Mouse (Mus musculus) E14TG2a.4 (cell line): ENCODE data around the gene Ppp1r16b.

Experiments used
- H3K27me3 ChIP-seq: 2 replicates; pipeline ENCODE4 v1.6.1; 2014; ENCODE audit warnings: low read length, control low read depth; ENCODE audit not compliant: insufficient read depth
- H3K36me3 ChIP-seq: 2 replicates; pipeline ENCODE4 v1.6.1; 2014; ENCODE audit warnings: low read length, control low read depth; ENCODE audit not compliant: insufficient read depth
- H3K4me1 ChIP-seq: replicated peaks from 2 replicates; pipeline ENCODE4 v1.6.1; 2014; ENCODE audit warnings: low read depth, low read length, control low read depth
- H3K4me3 ChIP-seq: replicated peaks from 2 replicates; pipeline ENCODE4 v1.5.1; 2014; ENCODE audit warnings: mild to moderate bottlenecking, low read length
- H3K9me3 ChIP-seq: 2 replicates; pipeline ENCODE4 v1.6.1; 2014; ENCODE audit warnings: low read length, control low read depth
- CTCF ChIP-seq: conservative IDR thresholded peaks from 2 replicates; pipeline ENCODE4 v1.5.1; 2014; ENCODE audit warnings: low read length
- NANOG ChIP-seq: IDR thresholded peaks from 2 replicates; pipeline ENCODE4 v1.6.1; 2014; ENCODE audit warnings: borderline replicate concordance, low read length, mixed read lengths
- POU5F1 ChIP-seq: IDR thresholded peaks from 2 replicates; pipeline ENCODE4 v1.6.1; 2014; ENCODE audit warnings: low read length, borderline replicate concordance

Gene Ppp1r16b

GRCm38 (mm10) chr2:158681714-158682113 is 16.5 kb downstream of the Ppp1r16b start:
- H3K27me3 ChIP-seq: peaks cover 7% of the 10 kb centered on the region
- no peaks in the 10 kb centered on the region for H3K9me3 ChIP-seq
- TF ChIP-seq POU5F1 (no peak), CTCF (no peak), NANOG (no peak)
- no peaks in the 10 kb centered on the region for H3K36me3 ChIP-seq
- no peak overlapping the region for H3K4me3 ChIP-seq
- H3K4me1 ChIP-seq: peaks cover 15% of the 10 kb centered on the region

GRCm38 (mm10) chr2:158682344-158683037 is 17.3 kb downstream of the Ppp1r16b start:
- no peaks in the 10 kb centered on the region for H3K9me3 ChIP-seq
- TF ChIP-seq CTCF (no peak), NANOG (no peak), POU5F1 (no peak)
- H3K4me1 ChIP-seq: peaks cover 15% of the 10 kb centered on the region
- H3K36me3 ChIP-seq: no peaks in the 10 kb centered on the region
- H3K27me3 ChIP-seq: peaks cover 15% of the 10 kb centered on the region
- no peak overlapping the region for H3K4me3 ChIP-seq

GRCm38 (mm10) chr2:158683038-158683413 is 17.8 kb downstream of the Ppp1r16b start:
- H3K4me1 ChIP-seq: peaks cover 15% of the 10 kb centered on the region
- H3K9me3 ChIP-seq: no peaks in the 10 kb centered on the region
- no peaks in the 10 kb centered on the region for H3K36me3 ChIP-seq
- H3K4me3 ChIP-seq: no peak overlapping the region
- TF ChIP-seq CTCF (no peak), POU5F1 (no peak), NANOG (no peak)
- peaks cover 20% of the 10 kb centered on the region for H3K27me3 ChIP-seq

- Histone ChIP-seq H3K4me3 (no peak overlapping the region), H3K36me3 (no peaks in the 10 kb centered on the region), H3K9me3 (no peaks in the 10 kb centered on the region), H3K4me1 (peaks cover 15% of the 10 kb centered on the region), H3K27me3 (peaks cover 24% of the 10 kb centered on the region)
- TF ChIP-seq POU5F1 (no peak), NANOG (no peak), CTCF (no peak)
Observed at GRCm38 (mm10) chr2:158684247-158684843, 19.1 kb downstream of the Ppp1r16b start.

GRCm38 (mm10) chr2:158684910-158685309 is 19.7 kb downstream of the Ppp1r16b start:
- no peak for TF ChIP-seq POU5F1
- no peak for TF ChIP-seq NANOG
- Histone ChIP-seq H3K36me3 (no peaks in the 10 kb centered on the region), H3K9me3 (no peaks in the 10 kb centered on the region), H3K27me3 (peaks cover 24% of the 10 kb centered on the region), H3K4me3 (no peak overlapping the region), H3K4me1 (peaks cover 15% of the 10 kb centered on the region)

- Histone ChIP-seq H3K27me3 (peaks cover 28% of the 10 kb centered on the region), H3K4me3 (no peak overlapping the region), H3K4me1 (peaks cover 15% of the 10 kb centered on the region), H3K36me3 (no peaks in the 10 kb centered on the region), H3K9me3 (no peaks in the 10 kb centered on the region)
- no peak for TF ChIP-seq CTCF
- TF ChIP-seq NANOG: no peak
- TF ChIP-seq POU5F1: no peak
Observed at GRCm38 (mm10) chr2:158686394-158686793, 21.2 kb downstream of the Ppp1r16b start.

GRCm38 (mm10) chr2:158687804-158688241 is 22.6 kb downstream of the Ppp1r16b start:
- peaks cover 6% of the 10 kb centered on the region for H3K4me1 ChIP-seq
- H3K4me3 ChIP-seq: peak overlapping the region; percentile 57
- no peak for TF ChIP-seq NANOG
- TF ChIP-seq CTCF: no peak
- no peak for TF ChIP-seq POU5F1
- no peaks in the 10 kb centered on the region for H3K36me3 ChIP-seq
- H3K27me3 ChIP-seq: peaks cover 40% of the 10 kb centered on the region
- no peaks in the 10 kb centered on the region for H3K9me3 ChIP-seq

- Histone ChIP-seq H3K27me3 (peaks cover 43% of the 10 kb centered on the region), H3K36me3 (no peaks in the 10 kb centered on the region), H3K4me1 (peaks cover 4% of the 10 kb centered on the region), H3K9me3 (no peaks in the 10 kb centered on the region), H3K4me3 (no peak overlapping the region)
- no peak for TF ChIP-seq NANOG
- TF ChIP-seq POU5F1: no peak
Observed at GRCm38 (mm10) chr2:158689060-158689459, 23.9 kb downstream of the Ppp1r16b start.
